Mouse (Mus musculus): Measurements from ENCODE around the gene Plekhb2.
A peak's percentile ranks its signal among the peaks of the same experiment; 100 is the strongest.

Plekhb2 gene

DNA sequence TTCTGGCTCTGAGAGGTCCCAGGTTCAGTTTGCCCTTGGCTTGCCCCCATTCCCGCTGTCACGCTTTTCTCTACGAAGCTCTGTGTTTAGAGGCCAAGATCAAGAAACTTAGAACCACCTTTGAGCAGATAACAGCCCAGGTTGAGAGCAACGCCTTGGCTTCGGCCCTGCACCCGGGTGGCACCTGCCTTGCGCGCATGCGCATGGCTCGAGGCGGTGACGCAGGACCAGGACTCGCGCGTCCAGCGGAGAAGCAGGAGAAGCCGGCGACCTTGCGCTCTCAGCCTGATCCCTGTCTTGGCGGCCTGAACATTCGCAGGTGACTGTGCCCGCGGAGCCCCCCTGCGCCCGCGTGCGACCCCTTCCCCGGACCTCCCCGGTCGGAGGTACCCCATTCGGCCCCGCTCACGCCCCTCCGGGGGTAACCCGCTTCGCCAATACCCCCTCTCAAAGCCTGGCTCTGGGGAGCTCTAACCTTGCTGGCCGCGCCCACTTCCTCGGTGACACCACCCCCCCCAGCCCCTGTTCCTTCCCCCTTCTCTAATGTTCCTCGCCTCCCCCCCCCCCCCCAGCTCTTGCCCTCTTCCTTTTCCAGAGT is at the start of gene Plekhb2:
Plekhb2 (plus strand) TSS at position 232 of the 598 bp plus-strand sequence.
- peak; percentile 83 for DNase-seq (ENCODE audit: low read depth, low spot score)

DNA sequence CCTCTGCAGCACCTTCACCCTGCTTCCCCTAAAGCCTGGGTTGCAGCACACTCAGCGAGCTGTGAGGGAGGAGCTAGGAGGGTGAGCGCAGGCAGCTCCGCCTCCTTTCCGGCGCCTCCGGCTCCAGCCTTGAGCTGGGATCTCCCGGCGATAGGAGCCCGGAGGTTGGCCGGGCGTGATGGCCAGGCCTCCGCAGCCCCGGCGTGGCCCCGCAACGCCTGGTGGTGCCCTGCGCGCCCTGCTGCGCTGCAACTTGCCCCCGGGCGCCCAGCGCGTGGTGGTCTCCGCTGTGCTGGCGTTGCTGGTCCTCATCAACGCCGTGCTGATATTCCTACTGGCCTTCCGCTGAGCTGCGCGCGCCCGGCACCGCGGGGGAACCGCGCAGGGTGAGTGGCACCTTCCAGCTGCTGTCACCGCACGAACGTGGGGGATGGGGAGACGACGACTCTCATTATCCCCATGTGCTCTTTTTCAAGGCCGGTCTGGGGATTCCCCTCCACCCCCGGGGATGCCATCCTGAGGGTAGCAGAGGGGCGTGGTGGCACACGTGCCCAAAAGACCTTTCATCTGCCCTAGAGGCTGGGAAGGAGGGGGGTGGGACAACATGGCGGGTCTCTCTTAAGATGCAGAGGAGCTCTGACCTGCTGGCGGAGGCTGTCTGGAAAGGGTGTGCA is 48.0 kb upstream of the Plekhb2 start:
- DNase-seq (ENCODE audit: low read depth, low spot score), result peak; percentile 72

DNA sequence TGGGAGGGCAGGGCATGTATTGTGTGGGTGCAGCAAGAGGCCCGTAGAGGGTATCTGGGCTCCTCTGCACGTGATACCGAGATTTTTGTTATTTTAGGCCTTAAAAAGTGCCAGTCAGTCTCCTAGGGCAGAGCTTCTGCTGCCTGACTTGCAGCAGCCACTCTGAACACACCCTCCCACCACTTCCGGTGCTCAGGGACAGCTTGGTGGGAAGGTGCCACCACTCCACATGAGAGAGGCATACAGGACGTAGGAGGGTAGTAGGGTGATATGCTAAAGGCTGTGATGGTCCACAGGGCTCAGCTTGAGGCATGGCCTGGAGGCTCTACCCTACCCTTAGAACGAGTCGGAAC is 47.5 kb upstream of the Plekhb2 start:
- no peak for DNase-seq (ENCODE audit: low read depth, low spot score)

DNA sequence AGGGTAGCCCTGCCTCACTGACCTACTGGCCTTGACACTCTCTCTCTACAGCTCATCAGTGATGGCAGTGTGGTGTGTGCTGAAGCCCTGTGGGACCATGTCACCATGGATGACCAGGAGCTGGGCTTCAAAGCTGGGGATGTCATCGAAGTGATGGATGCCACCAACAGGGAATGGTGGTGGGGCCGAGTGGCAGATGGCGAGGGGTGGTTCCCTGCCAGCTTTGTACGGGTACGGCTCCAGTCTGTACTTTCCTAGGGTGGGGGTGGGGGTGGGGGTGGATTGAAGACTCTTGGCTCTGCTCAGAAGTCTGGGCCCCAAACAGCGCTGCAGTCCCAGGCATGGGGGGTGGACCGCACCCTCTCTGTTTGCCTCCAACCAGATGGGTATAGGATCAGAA is 44.9 kb upstream of the Plekhb2 start:
- DNase-seq (ENCODE audit: low read depth, low spot score), result no peak

DNA sequence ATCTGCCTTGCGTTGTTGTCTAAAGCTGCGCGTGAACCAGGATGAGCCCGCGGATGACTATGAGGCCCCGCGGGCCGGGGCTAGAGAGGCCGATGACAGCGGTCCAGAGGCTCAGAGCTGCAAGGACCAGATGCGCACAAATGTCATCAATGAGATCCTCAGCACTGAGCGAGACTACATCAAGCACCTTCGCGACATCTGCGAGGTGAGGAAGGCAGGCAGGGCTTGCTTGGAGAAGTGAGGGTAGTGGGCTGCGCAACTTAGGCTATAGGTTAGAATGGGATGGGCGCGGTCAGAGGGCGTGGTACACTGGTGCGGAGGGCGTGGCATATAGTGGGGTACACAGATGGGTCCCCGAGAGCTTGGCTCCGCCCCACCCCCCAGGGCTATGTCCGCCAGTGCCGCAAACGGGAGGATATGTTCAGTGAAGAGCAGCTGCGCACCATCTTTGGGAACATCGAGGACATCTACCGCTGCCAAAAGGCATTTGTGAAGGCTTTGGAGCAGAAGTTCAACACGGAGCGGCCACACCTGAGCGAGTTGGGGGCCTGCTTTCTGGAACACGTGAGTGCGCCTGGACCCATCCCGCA is 43.8 kb upstream of the Plekhb2 start:
- peak; percentile 48 for DNase-seq (ENCODE audit: low read depth, low spot score)

DNA sequence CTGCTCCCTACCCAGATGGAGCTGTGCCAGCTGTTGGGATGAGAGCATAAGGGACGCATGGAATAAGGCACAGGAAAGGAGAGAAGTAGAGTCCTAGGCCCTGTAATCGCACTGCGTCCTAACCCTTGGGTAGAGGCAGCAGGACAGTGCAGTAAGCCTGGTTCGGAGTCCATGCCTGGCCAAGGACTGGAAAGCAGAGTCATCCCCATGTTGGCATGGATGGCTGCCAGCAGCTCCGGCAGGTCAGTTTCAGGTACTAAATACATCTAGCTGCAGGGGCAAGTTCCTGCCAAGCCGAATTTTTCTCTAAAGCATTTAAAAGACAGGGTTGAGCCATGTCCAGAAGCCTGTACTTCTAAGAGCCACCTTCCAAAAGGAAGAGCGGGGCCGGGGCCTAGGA is 41.3 kb upstream of the Plekhb2 start:
- DNase-seq (ENCODE audit: low read depth, low spot score), result no peak

DNA sequence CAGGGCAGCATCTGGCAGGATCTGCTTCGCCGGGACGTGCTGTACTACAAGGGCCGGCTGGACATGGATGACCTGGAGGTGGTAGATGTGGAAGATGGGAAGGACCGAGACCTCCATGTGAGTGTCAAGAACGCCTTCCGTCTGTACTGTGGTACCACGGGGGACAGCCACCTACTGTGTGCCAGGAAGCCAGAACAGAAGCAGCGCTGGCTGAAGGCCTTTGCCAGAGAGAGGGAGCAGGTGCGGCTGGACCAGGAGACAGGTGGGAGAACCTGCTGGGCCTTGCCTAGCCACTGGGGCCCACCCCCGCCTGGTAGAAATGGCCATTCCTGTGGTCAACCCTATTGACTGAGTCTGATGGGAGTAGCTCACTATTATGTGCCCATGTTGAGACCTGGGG is 39.5 kb upstream of the Plekhb2 start:
- DNase-seq (ENCODE audit: low read depth, low spot score), result no peak

DNA sequence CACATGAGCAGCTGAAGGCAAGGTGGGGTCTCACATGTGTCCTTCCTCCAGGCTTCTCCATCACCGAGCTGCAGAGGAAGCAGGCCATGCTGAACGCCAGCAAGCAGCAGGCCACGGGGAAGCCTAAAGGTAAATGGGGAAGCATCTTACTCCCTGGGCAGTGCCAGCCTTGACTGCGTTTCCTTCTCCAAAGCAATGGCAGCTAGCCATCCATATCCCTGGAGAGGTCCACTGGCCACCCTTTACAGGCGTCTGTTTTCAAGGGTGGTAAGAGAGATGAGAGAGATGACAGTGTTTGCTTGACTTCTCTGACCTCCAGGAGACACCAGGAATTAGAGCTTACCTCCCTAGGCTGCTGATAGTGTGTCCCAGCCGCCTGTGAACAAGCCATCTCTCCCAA is 38.7 kb upstream of the Plekhb2 start:
- DNase-seq (ENCODE audit: low read depth, low spot score), result no peak

DNA sequence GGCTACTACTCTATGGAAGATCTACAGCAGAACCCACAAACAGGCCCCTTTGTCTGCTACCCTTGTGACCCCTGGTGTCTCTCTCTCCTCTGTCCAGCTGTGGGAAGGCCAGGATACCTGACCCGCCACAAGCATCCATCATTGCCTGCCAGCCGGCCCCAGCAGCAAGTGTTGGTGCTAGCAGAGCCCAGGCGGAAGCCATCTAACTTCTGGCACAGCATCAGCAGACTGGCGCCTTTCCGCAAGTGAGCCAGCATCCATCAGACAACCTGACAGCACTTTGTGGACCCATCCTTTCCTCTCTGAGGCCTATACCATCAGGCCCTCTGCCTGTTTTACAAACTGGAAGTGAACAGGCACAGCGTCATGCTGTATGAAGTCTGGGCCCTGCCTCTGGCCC is 38.2 kb upstream of the Plekhb2 start:
- DNase-seq (ENCODE audit: low read depth, low spot score), result no peak

DNA sequence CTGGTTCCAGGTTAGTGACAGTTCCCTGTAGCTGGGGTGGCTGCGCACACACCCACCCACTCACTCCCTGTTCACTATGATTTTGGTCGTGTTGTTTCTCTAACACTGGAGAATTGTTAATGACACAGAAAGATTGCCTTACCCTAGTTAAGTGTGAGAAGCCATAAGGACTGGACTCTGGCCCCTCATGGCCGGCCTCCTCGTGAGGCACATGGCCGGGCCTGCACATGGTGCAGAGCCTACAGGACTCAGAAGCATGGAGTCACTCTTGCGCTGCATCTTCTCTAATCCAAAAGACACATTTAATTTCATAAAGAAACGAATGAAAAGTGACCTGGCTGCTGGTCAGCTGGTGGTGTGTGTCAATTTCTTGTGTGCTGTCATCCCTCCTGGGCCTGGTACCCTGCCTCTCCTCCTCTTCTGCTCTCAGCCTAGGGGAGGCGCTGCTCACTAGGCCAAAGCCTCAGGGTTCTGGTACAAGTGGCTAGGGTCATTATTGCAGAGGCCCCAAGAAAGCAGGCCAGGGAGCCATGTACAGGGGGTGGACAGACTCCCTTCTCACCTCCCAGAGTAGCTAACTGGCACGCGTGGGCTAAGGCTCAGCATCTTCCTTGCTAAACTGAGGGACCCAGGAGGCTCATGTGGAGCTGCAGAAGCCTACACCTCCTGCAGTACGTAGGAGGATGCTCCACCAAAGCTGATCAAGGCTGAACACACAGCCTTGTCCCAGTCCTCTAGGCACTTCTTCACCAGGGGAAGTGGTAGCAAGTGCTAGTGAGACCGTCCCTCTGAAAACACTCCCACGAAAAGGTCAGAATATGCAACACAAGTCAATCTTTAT is 37.1 kb upstream of the Plekhb2 start:
- DNase-seq (ENCODE audit: low read depth, low spot score), result no peak

DNA sequence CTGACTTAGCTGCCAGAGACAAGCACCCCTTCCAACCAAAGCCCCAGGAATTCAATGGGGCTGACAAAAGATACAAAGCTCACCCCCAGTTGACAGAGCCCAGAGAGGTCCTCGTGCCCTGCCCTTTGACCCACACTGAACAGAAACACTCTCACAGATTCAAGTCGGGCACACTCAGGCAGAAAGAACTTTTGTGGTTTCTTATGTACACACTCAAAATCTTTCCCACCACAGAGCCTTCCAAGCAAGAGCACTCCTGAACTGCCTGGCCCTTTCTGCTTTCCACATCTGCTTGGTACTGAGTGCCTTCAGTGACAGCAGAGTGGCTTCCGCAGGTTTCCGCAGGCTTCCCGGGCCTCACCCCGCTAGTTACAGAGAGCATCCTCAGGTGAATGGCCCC is 33.9 kb upstream of the Plekhb2 start:
- DNase-seq (ENCODE audit: low read depth, low spot score), result no peak

DNA sequence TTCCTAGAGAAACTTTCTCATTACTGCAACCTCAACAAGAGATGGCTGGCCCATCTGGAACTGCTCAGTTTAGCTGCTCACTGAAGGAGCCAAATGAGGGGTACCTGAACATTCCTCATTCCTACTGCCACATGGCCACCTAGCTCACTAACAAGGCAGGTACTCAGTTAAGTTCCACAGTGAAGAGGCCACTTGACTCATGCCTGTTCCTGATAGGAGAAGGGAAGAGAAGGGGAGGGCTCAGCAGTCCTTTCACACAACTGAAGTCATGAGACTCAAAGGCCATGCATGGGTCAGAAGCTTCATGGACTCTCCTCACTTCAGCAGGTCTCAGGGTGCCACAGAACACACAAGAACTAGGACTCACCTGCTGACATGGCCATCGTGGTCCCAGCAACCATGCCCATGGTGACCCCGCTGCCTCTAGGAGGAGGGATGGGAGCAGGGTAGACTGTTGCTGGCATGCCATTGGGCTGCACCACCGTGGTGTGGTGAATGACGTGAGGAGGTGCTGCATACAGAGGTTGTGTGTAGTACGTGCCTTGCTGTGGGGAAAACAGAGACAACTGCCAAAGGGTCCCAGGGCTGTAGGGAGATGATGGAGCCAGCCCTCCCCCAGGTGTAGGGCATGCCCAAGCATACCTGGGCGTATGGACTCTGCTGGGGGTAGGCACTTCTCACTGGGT is 30.4 kb upstream of the Plekhb2 start:
- DNase-seq (ENCODE audit: low read depth, low spot score), result no peak

DNA sequence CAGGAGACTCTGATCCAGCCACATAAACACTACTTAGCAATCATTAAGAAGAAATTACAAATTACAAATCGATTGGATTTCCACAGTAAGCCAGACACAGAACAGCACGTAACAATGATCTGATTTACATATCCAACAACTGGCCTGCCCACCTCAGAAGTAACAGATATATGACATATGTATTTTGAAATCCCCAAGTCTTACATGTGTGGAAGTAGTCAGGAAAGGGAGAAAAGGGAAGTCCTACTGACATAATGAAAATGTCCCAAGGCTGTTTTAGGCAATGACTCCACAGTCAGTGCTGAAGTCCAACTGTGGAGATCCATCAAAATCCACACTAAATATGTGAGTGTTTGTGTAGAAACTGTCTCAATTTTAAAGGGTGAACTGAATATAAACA is 28.4 kb upstream of the Plekhb2 start:
- no peak for DNase-seq (ENCODE audit: low read depth, low spot score)

DNA sequence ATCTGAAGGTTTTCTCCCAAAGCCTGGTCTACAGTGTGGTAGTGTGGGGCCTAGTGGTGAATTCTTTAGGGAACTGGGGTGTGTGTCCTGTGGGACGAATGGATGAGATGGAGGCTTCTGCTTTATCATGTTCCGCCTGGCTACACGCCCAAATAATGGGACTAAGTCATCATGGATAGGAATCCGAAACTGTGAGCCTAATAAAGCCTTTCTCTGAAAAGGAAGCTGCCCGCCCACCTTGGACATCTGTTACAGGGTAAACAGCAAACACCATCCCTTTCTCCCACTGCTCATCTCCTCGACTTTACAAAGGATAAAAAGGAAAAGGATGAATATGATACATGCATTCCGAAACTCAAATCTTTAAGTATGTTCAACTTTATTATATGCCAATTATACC is 27.8 kb upstream of the Plekhb2 start:
- no peak for DNase-seq (ENCODE audit: low read depth, low spot score)

DNA sequence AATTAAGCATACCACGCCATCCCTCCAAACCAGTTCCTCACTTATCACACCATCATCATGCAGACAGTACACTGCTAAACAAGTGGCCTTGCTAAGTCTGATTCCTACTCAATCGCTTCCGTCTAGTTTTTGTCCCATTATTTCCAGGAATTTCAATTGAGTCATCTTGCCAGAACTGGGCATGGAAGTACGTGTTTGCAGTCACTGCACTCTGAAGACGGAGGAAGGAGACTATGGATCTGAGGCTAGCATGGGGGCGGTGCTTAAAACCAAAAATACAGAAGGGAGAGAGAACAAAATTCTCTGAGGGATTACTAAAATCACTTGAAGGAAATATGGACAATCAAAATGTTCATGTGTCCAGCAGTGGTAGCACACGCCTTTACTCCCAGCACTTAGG is 27.0 kb upstream of the Plekhb2 start:
- DNase-seq (ENCODE audit: low read depth, low spot score), result no peak

DNA sequence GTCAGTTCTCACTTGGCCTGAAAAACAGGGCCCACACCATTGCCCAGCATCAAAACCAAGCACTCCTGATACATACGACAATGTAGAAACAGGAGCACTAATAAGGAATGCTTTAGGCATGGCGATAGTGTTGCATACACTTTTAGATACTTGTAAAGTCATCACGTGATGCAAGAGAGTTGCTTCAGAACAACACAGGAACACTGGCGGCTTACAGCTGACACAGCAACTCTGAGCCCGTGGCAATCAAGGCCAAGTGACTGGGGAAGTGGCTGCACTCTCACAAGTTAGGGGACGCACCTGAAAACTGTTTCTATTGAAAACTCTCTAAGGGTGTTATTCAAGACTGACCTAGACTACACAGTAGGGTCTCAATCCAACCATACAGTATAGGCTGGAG is 26.4 kb upstream of the Plekhb2 start:
- no peak for DNase-seq (ENCODE audit: low read depth, low spot score)

DNA sequence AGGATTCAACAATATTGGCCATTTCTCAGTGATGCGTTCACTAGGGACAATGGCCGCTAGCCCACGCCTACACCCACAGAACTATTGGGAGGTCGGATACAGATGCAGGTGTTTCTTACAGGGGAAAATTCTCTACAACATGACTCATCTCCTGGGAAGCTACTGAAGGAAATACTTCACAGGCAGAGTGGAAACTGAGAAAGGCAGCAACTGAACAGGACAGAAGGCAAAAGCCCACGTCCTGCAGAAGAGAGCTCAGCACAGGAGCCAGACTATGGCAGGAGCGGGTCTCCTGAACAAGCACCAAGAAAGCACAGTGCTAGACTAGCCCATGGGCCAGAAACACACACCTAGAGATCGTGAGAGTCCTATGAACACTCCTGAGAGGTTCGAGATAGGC is 25.6 kb upstream of the Plekhb2 start:
- DNase-seq (ENCODE audit: low read depth, low spot score), result no peak

DNA sequence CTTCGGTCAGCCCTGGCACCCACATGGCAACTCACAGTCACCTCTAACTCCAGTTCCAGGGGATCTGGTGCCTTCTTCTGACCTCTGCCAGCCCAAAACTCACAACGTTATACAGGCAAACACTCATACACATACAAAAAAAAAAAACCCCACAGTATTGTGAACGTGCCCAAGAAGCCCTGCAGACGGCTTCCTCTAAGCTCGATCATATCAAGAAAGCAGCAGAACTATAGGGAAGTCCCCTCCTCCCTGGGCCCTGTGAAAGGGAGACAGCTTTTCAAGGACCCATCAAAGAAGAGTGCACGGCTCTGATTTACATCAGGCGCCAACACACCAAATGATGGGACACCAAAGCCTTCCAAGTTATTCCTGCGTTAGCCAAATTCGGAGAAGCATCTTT is 23.9 kb upstream of the Plekhb2 start:
- no peak for DNase-seq (ENCODE audit: low read depth, low spot score)

DNA sequence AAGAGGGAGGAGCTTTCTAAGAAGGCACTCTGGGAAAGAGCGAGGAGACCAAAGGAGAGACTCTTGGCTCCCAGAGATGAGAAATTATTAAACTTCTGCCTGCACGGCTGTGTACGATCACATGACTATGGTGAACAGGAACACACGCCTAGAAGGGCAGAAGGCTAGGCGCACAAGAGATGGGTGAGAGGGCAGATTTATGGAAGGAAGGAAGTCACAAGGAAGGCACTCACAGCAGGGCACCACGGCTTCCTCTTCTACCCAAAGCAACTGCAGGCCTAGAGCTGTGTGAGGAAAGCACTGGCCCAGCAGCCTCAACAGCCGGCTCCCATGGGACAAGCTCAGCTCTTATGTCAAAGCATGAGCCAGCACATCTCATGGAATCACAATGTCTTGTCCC is 21.9 kb upstream of the Plekhb2 start:
- DNase-seq (ENCODE audit: low read depth, low spot score), result no peak

DNA sequence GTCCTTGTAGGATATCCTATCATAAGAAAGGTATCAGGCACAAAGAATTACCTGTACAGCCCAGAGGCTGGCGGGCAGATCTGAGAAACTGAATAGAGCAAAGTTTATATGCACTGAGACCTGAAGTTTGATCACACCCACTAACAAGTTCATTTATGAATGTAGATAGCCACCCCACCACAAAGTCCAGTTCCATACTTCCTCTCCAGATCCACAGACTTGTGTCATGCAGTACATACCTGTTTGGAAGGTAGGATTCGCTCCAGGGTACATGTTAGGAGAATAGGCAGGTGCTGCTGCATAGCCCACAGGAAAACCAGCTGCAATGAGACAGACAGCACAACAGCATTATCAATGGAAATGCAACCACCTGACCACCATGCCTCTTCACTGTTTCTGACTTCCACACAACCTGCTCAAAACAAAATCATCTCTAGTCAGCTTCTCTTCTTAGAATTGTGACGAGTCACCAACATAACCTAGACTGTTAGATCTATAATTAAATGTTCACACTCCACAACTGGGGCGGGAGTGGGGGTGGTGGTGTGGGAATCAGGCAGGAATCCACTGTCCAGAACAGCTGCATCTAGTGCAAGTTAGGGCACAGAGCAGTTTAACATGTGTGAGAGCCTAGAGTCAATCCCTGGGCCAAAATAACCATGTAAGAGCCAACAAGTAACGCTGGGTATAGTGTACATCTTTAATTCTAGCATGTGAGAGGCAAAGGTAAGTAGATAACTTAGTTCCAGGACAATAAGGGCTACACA is 21.1 kb upstream of the Plekhb2 start:
- no peak for DNase-seq (ENCODE audit: low read depth, low spot score)

DNA sequence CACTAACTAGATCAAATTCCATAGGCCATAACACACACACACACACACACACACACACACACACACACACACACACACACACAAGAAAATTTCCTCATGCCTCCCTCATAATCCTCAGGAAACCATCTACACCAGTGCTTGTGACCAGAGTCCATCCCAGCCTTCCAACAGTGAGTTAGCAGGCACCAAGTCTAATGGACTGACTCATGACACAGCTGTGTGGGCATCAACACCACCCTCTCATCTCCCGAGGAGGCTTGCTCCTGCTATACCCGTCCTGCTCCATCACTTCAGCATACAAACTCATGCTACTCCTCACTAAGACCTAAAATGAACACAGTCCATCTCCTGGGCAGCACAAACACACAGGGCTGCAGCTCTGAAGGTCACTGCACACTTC is 18.8 kb upstream of the Plekhb2 start:
- DNase-seq (ENCODE audit: low read depth, low spot score), result no peak
